Mouse (Mus musculus) left cerebral cortex, postnatal 36 days (tissue): ENCODE measurements at regions not wholly inside any gene's neighbourhood (a gene's known extent, or its start where the extent isn't known, plus 50 kb on each side); places are given as distances from the start of the nearest gene placed in this dataset.

Source experiments
- DNase-seq, 2 experiments: peaks; one replicate each; pipeline ENCODE4 v3.0.0; 2021 to 2022; ENCODE audit warnings: low spot score in 2 of 2, mixed read lengths in 1 of 2
- intact Hi-C: fragments of 180-260 bp; cut with DNase I; formaldehyde crosslinking; loops from one replicate; pipeline ENCODE4 v1.15.1; 2025

DNA sequence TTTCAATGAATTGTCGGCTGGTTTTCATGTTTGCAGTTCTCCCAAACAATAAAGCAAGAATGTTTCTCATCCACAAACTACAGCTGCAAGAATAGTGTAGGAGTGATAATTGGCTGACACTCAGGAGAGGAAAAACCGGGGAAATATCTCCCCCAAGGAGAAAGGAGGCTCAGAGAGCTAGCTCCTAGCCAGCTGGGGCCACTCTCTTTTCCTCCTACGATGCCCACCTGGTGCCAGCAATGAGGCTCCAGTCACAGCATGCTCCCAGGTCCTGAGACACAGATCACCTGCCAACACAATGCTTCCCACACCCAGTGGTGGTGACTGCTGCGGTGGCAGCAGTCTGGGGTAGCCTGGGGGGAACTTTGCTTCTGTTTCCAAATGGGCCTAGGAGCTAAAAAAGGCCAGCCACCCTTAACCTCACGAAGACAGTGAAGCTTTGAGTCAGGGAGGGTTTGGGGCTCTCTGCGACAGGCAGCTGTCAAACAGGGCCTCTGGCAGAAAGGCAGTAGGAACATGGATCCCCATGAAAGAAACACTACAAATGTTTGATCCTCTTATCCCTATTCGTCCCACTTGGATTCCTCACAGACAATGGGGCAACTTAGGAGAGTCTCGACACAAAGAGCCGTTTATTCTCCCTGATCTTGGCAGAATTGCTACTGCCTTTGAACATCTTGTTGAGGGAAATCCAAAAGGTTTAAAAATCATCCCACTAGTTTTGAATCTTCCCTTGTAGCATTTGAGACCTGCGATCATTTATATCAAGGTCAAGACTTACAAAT, 527.8 kb downstream of the Efnb2 start:
- peak in 1 of 2 experiments; percentile 28 for DNase-seq
- intact Hi-C loops, result no loop called here

DNA sequence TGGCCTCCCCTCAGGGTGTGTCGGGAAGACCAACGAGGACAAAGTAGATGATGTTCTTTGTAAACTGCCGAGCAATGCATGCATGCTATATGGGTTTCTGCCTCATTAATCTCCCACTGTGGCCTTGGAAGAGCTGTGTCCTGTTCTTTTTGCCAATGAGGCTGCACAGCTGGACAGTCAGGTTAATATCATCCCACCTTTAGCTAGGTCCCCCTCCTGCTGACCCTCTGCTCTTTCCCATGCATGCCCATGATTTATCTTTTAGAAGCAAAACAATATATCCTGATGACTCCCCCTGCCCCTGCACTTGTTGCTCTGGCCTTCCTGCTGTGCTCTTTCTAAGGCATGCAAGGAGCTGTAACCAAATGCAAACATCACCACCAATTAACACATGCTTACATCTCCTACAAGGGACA, 529.1 kb downstream of the Efnb2 start:
- no peak for DNase-seq
- intact Hi-C loops, result no loop called here

DNA sequence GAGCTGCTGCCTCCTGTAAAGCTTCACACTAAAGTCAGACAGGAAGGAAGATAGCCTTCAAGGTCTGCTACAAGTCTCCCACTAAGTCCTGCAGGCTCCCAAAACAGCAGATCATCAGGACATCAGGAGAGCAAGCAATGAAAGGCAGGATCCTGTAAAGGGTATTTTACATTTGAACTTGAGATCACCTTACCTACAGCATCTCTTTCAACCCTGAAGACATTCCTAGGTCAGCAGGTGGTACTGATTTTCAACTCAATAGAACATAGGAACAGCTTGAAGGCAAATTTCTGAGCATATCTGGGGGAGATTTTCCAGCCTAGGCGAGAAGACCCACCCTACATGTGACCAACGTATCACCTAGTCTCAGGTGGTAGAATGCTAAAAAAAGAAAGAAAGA, 530.2 kb downstream of the Efnb2 start:
- no peak for DNase-seq

DNA sequence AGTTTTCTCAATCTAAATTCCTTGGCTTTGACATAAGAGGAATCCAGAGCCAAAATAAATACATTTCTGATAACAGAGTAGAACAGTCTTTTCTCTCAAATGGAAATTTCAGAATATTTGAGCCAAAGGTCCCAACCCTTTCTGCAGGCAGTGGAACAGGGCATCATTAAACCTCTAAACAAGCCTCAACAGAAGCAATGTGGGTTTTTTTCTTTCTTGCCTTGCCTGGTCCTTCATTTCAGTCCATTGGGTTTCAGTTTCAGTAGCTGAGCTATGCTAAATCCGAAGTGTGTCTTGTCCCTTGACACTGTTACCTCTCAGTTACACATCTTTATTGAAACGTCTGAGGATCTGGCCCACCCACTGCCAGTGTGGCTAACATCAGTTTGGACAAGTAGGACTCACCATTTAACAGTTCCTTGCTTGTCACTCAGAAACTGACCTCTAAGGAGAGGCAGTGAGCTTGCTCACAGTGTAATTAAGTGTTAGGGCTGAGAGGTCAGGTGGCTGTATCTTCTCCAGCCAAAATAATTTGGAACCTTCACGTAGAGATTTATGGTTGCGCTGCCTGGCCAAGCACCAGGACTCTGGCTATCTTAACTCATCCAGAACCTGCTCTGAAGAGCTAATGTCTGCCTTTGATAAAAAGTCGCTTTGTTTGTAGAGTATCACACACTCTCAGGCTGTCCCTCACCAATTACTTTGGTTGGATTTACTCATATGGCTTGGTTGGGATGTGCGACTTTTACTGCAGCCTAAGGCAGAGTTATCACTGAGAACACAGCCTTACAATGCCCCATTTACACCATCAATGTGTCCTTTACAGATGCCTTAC, 545.2 kb downstream of the Efnb2 start:
- intact Hi-C loops, result no loop called here

More for the DNA sequence above, 530.2 kb downstream of the Efnb2 start:
- intact Hi-C loops, result no loop called here

DNA sequence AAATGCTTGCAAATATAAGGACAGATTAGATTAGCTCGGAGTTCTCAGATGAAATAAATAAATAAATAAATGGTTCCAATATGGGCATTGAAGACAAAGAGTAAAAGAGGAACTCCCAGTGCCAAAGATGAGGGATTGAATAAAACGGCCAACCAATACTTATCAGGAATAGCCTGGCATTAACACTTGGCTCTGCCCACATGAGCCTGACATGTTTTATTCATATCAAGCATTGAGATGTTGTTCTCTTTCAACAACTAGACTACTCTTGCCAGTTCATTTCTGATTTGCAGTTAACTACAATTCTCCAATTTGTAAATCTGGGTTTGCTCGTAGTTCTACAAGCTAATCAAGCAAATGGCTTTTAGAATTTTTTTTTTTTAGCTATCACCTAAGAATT, 546.4 kb downstream of the Efnb2 start:
- intact Hi-C loops, result no loop called here
- DNase-seq, result no peak

More for the DNA sequence above, 545.2 kb downstream of the Efnb2 start:
- no peak for DNase-seq

DNA sequence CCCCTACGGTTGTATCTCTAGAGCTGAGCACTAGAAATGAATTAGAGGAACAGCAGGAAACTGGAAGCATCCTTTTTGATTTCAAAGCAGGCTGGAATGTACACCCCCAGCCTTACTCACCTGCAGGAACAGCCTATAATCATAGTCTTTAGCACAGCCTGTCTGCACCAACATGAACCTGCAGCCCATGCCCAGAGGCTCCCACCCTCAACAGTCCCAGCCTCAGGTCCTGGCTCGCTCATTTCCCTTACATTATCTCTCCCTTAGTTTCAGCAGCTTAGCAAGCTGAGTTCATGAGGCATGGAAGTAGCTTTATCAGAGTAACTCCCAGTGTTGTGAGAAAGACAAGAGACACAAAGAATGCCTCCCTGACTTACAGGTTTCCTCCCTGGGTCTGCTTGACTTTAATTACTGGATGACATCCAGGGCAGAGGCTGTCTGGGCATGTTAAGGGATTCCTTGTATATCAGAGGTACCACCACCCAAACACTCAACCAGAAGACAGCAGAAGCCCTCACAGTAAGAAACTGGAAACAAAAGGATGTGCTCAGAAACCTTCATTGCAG, 551.2 kb downstream of the Efnb2 start:
- DNase-seq, result no peak
- intact Hi-C loops, result no loop called here

DNA sequence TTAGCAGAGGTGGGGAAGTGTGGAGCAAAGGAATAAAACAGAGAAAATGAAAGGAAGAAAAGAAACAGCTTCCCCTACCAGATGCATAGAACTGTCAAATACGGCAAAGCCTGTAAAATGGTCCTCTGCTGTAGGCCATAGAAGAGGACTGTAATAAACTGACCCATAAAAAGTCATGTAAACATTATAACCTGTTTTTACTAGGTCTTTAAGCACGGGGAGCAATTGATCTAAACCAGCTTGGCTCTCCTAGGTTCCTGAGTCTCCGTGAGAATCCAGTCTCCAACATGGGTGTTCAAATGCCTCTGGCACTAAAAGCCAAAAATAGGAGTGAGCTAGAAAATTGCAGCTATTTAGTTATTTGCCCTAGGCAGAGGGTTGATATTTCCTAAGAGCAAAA, 557.5 kb downstream of the Efnb2 start:
- DNase-seq, result no peak
- intact Hi-C loops, result no loop called here

DNA sequence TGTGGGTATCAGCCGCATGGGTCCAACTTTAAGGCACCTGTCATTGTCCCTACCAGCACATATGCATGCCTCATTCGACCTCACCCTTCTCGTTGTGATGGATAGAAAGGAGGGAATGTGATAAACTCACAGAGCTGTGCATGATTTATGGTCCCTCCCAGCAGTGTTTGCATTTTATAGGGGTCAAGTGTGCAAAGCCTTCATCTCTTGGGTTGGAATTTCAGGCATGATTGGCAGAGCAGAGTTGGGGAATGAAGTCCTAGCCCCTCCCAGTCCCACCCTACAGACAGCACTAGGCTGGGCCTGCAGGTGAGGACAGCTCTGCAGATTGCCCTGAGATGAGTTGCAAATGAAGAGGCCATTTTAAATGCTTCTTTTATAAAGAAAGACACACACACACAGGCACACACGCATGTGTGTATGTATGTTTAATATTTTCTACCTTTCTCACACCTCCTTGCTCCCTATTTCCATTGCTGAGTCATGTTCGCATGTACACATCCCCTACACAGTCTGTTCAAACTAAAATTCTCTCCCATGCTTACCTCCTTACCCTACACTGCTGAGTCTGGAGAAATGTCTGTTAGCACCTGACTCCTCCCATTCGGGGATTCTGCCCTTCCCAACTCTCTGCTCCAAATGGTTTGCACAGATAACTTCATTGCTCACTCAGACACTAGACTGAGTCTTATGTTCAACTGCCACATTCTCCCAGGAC, 558.9 kb downstream of the Efnb2 start:
- no peak for DNase-seq
- intact Hi-C loops, result no loop called here

DNA sequence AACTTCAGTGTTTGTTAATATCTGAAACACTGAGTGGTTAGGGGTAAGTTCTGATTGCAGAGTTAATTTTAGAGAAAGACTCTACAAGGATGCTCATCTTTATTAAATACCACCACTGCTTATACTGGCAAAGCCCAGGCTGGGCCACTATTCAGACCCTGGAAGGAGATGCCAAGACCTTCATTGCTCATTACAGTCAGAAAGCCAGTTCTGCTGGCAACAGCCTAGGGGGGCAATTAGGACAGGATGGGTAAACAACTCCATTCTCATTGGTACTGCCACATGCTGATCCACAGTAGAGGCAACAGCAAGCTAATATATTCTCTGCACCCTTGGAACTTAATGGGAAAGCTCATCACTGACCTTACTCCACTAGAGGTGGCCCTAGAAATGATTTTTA, 568.5 kb downstream of the Efnb2 start:
- DNase-seq, result no peak
- intact Hi-C loops, result no loop called here

DNA sequence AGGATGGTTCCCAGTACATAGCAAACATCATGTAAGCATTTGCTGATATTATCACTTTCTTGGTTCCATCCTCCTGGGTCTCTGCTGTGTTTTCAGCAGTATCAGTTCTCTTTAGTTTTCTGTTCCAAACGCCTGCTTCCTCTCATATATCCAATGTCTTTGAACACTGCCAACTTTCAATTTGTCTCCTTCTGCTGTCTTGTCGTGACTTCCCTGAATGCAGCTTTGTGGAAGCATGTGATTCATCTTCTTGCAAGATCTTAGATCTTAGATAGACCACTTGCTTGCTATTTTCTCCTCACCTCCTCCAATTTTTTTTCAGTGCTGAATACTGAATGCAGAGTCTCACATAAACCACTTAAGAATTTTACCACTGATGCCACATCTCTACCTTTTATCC, 576.4 kb downstream of the Efnb2 start:
- peak; percentile 10 to 17 for DNase-seq
- intact Hi-C loops, result no loop called here

DNA sequence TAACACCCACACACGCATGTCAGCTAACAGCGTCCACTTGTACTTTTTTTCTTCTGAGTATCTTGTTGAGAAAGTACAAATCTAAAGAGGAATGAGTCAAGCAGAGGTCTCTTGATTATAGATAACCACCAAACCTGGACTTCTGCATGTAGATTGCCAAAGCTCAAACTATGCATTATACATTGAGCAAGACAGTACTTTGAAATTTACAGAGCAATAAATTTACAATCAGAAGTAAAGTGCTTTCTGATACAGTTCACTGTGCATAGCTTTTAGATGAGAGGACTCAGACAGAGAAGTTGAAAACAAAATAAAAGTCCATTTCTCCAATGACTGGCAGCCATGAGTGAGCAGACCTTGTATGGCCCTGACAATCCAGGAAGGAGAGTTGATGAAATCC, 597.0 kb downstream of the Efnb2 start:
- intact Hi-C loops, result no loop called here
- DNase-seq, result no peak

DNA sequence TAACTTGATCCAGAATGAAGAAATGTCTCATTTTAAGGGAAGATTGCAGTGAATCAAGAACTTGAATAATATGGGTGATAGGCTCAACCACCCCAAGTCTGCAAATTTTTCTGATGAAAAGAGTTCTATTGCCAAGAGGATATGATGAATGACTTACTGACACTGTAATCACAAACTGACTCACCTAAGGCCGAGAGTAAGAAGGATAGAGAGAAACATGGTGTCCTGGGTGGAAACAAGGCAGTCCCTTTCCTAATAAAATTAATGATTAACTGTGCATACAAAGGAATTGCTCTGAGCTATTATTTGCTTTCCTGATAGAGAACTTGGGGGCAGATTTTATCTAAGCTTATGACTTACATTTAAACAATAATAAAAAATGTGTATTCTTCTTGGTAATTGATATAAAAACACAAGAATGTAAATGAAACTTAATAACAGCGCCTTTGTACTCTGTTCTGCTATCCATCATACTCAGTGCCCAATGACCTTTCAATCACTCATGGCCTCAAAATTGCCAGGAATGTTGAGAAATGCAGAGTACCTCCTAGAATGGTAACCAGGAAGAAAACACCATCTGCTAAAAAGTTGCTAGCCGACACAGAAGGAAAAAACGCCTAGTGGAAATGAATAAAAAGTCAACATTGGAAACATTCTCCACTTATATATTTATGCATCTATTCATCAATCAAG, 606.7 kb downstream of the Efnb2 start:
- DNase-seq, result no peak
- intact Hi-C loops, result no loop called here

DNA sequence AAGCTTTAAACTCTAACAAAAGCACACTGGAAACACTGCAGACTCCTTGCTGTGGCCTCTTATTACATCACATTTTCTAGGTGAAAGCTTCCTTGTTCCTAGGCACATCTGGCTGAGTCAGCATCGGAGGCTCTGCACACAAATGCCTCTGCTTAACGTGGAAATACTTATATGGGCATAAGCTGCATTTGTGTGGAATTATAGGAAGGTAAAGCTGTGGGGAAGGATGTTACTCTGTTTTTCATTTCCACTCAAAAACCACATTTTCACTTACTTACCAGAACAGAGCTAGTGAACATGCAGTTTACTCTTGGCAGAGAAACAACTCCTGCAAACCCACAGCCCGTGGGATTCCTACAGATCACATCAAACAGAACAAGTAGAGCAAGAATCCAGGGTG, 609.9 kb downstream of the Efnb2 start:
- intact Hi-C loops, result no loop called here

DNA sequence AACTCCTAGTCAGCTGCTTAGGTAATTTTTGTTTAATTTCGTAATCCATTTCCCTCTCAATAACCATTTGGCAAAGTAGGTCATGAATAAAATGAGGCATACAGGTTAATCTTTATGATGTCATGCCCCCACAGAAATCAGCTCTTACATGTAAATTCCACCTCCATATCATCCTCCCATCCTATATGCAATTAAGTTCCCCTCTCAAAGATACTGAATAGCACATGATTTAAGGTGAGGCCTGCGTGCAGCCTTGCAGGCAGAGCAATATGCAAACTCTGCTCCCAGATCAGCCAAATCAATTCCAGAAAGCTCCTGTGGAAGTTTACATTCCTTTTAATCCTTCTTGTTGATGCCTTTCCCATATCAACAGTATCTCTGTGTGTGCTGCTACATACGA, 610.3 kb downstream of the Efnb2 start:
- intact Hi-C loops, result no loop called here
- no peak for DNase-seq

More for the DNA sequence above, 609.9 kb downstream of the Efnb2 start:
- peak in 1 of 2 experiments; percentile 7 for DNase-seq

DNA sequence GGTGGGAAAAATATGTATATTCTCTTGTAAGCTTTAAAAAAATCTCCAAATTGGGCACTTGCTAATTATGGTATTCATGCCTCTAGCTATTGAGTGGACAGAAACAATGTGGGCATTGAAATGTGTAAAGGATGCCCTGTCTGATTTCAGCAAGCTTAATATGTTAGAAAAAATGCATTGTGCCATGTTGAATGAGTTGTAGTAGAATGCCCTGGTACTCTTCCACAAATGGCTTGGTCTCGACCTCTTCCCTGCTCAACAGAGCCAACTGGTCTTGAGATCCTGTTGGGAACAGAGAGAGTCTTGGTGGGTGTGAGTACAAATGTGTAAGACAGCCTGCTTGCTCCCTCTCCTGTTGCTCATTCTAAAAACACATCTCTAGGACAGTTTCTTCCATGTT, 616.1 kb downstream of the Efnb2 start:
- DNase-seq, result no peak
- intact Hi-C loops, result no loop called here

DNA sequence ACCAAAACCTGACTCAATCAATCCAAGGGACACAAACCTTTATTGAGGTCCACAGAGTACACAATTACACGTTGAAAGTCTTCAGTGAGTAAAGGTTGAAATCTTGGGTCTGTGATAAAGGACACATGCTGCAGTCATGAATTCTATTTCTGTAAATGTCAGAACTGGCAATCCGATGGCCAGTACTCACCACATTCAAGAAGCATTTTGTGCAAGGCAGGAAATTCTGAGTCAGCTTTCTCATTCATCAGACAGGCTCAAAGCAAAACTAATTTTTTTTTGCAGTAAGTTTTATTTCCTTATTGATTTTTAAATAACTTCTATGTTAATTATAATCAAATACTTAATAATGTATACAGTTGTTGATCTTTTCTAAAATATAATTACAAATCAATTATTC, 616.7 kb downstream of the Efnb2 start:
- no peak for DNase-seq
- intact Hi-C loops, result no loop called here

DNA sequence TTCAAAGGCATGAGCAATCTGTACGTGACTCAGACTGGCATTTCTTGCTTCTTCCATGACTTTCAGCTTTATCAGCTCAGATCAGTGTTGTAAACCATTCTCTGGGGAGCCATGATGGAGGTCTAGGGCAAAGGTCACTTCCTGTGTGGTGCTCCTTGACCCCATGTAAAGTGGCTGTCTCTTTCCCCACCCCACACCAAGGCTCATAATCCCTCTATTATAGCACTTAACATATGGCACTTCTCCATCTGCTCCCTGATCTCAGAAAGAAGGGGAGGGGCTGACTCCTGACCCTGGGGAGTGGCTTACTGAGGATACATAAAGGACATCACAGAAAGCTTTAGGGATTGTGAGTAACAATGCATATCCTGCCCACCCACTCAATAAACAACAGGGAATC, 623.1 kb downstream of the Efnb2 start:
- intact Hi-C loops, result no loop called here
- DNase-seq, result no peak

DNA sequence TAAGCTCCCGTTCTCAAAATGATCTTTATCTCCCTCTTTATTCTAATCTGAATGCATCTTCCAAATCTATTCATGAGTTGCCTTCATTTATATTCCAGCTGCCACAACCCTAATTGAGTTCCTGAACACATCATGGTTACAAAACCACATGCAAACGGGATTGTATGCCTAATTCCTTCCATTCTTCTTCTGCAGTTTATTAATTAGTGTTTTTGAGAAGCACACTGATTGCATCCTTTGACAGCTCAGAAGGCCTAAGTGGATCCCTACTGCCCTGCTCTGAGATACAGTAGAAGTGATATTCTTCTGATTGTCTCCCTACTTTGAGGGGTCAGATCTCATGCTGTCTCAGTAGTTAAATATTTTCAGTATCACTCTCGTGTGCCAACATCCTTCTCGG, 649.9 kb downstream of the Efnb2 start:
- intact Hi-C loops, result no loop called here

DNA sequence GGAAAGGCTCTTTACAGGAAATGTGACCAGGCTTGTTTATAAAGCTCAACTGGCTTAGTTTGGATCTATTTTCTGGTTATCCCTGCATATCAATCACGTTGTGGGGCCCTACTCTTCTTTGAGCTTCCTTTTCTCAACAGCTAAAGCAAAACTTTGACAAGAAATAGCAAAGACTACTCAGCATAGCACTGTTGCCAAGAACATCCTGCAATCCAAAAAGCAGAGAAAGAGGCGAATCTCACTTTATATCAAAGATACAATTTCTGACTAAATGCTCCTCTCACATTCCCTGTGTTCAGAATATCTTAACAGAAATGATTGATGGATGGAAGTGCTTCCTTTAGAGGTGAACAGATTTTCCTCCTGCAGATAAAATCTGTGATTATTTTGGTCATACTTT, 666.1 kb downstream of the Efnb2 start:
- intact Hi-C loops, result no loop called here
- DNase-seq, result no peak

More for the DNA sequence above, 649.9 kb downstream of the Efnb2 start:
- no peak for DNase-seq

DNA sequence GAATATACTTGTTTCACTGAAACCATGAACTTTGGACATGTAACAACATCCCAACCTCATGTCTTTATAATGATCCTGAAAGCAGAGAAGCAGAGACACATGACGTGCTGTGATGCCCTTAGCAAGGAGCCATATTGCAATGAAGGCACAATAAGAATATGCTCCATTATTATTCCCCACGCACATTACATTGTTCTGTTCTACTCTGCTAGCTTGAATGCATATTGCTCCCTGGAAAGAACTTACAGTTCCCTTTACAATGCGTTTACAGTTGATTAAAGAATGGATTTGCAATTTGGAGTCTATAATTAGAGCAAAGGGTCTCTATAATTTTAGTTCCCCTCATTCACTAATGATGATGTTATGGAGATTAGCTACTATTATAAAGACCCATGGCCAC, 672.2 kb downstream of the Efnb2 start:
- intact Hi-C loops, result no loop called here
- no peak for DNase-seq
